Mouse (Mus musculus) neutrophil, adult 5-6 weeks (primary cell): Measurements from ENCODE around the gene Tcf7. TPM values are rescaled to one million over a fixed set of nuclear protein-coding genes. Genes with fewer than 3 reads are reported as not detected.

Experiments used
- ATAC-seq: fragments of 151-379, 151-347 bp; 2 replicates; pipeline ENCODE4 v1.8.0; 2017; ENCODE audit warnings: mild to moderate bottlenecking, moderate TSS enrichment; ENCODE audit not compliant: insufficient number of reproducible peaks, poor library complexity, low FRiP score, severe bottlenecking; ENCODE audit errors: extremely low read depth
- total RNA-seq: library from RNA; stranded (forward); fragments of 200-1000 nt; gene quantifications from 2 replicates; pipeline ENCODE4 v1.2.3, GENCODE M21; 2017

Tcf7 gene
- 32.0 and 34.7 TPM in 2 replicates for total RNA-seq

GRCm38 (mm10) chr11:52282774-52283595, at the start of gene Tcf7:
Gene Tcf7 (minus strand): TSS chr11:52283014.
- no peak for ATAC-seq

- no peak for ATAC-seq
These were observed 44.5 kb upstream of the Tcf7 start for GRCm38 (mm10) chr11:52327313-52327712.

- no peak for ATAC-seq
These were observed 41.9 kb upstream of the Tcf7 start for GRCm38 (mm10) chr11:52324442-52325367.

GRCm38 (mm10) chr11:52321540-52321939, 38.7 kb upstream of the Tcf7 start:
- no peak for ATAC-seq

- ATAC-seq = no peak
These were observed 37.7 kb upstream of the Tcf7 start for GRCm38 (mm10) chr11:52320529-52320928.

GRCm38 (mm10) chr11:52319664-52320063, 36.9 kb upstream of the Tcf7 start:
- ATAC-seq = no peak

- ATAC-seq = no peak
These were observed 35.6 kb upstream of the Tcf7 start for GRCm38 (mm10) chr11:52318445-52318844.

- peak; percentile 36 for ATAC-seq
These were observed 31.4 kb upstream of the Tcf7 start for GRCm38 (mm10) chr11:52314102-52314793.

GRCm38 (mm10) chr11:52310709-52311108, 27.9 kb upstream of the Tcf7 start:
- ATAC-seq = no peak; the same call in 1 of the 2 replicates

- ATAC-seq = no peak
These were observed 26.7 kb upstream of the Tcf7 start for GRCm38 (mm10) chr11:52309487-52309886.

GRCm38 (mm10) chr11:52306431-52306830, 23.6 kb upstream of the Tcf7 start:
- ATAC-seq = no peak

- no peak for ATAC-seq
These were observed 22.5 kb upstream of the Tcf7 start for GRCm38 (mm10) chr11:52305266-52305665.

GRCm38 (mm10) chr11:52302668-52303067, 19.9 kb upstream of the Tcf7 start:
- ATAC-seq = no peak

GRCm38 (mm10) chr11:52299687-52300086, 16.9 kb upstream of the Tcf7 start:
- ATAC-seq = peak; percentile 51; the same call in 1 of the 2 replicates

GRCm38 (mm10) chr11:52298955-52299354, 16.1 kb upstream of the Tcf7 start:
- ATAC-seq = no peak

- ATAC-seq = peak; percentile 65
These were observed 14.5 kb upstream of the Tcf7 start for GRCm38 (mm10) chr11:52297352-52297751.

- no peak for ATAC-seq
These were observed 11.3 kb upstream of the Tcf7 start for GRCm38 (mm10) chr11:52294103-52294502.

GRCm38 (mm10) chr11:52292894-52293293, 10.1 kb upstream of the Tcf7 start:
- ATAC-seq = no peak

- ATAC-seq = no peak
These were observed 9.5 kb upstream of the Tcf7 start for GRCm38 (mm10) chr11:52292346-52292745.
